Mouse (Mus musculus): Measurements from ENCODE around the gene Npcd.

Npcd gene

DNA sequence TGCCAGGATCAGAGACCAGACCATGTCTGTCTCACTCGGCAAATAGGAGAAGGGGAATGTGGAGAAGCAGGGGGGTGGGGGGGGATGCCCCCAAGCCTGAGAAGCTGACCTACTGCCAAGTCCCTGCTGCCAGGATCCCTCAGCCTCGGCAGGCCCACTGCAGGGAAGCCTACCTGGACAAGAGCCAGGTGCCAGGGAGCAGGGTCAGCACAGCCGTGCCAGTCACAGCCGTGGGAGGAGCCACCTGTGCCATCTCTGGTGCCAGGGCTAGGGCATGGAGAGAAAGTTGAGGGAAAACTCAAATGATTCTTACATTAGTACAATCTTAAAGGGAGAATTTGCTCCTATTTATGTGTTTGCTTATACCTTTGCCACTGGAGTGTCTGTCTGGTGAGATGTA, 31.7 kb downstream of the Npcd start:
- DNase-seq, result no peak

DNA sequence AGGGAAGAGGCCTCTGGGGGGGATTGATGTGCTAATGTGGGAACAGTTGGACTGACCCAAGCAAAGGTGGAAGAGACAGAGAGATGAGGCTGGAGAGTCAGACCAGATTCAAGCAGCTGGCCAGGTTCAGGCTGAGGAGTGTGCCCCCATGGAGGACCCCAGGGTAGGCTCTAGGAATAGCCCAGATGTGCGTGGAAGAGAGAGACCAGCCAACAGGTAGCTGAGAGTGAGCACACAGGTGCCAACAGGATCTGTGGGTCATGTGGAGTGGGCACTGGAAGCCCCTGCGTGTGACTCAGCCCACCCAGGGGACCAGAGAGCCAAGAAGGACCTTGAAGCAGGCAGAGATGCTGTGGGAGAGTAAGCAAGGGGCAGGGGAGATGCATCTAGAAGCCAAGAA, 32.4 kb downstream of the Npcd start:
- no peak for DNase-seq

DNA sequence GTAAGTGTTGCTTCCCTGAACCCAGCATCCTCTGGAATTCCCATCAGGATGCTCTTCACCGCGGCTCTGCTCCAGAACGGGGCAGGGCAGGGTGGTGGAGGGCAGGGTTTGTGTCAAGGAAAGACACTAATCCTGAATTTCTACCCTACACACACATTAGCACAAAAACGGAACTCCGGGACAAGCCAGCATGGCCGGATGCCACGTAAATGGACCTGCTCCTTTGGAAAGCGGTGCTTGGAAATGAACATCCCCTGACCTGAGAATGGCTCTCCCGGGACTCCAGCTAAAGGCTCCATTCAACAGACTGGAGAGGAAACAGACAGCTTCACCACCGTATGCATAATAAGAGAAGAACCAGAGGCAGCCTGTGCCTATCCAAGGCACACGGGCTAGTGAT, 33.3 kb downstream of the Npcd start:
- no peak for DNase-seq

DNA sequence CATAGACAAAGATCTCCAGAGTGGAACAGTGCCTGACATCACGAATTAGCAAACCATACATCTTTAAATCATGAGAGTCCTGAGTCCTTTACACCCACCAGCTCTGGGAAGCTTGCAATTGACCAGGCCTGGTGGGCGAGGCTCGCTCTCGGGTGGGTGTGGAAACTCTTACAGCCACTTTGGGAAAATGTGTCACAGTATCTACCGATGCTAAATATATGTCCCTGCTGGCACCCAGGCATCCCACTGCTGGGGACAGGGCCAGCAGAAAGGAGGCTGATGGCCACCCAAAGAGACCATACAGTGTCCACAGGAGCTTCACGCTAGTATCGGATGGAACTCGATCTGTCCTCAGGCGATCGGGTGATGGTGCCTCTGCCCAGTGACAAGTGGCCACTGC, 35.4 kb downstream of the Npcd start:
- DNase-seq, result no peak

DNA sequence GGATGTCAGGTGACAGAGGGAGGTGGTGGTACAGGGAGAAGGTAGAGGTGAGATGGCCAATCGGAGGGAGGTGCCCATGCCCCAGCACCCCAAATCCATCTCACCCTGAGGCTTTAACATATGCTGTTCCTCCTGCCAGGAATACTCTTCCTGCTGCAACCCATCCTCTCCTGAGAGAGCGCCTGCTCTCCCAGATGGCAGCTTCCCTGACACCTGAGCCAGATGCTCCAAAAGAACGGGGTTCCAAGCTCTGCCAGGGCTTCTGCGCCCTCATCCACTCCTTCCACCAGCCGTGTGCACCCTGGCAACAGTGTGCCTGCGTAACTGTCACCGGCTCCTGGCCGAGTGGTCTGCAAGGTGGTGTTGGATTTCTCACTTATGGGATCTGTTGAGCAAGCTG, 36.4 kb downstream of the Npcd start:
- no peak for DNase-seq

DNA sequence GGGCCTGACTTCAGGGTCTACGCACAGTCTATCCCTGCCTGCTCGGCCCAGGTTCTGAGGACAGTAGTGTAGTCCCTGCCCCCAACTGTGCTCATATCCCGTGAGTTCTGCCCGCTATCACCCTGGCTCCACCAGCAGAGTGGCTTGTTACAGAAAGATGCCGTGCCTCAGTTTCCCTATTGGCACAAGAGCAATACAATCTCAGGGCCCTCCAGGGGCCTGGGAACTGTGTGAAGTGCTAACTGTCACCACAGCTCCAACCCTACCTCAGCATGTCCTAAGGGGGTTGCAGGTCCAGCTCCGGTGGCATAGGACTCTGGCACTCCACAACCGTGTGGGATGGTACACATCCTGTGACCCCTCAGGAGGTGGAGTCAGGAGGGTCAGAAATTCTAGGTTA, 36.9 kb downstream of the Npcd start:
- no peak for DNase-seq

DNA sequence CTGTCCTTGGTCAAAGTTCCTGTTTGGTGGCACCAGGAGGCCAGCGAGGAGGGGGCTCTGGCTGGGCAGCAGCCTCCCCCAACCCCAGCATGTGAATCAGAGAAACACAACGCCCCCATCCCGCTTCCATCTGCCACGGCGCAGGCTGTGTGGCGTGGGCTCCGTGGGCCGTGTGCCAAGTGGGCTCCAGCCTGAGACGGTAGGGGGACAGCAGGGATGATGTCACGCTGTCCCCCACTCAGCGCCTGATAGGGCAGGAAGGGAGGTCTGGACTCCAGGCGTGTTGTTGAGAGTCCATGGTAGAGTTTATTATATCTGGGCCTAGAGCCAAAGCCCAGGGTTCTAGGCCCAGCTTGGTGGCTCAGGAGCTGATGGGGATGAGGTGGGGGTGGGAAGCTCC, 37.8 kb downstream of the Npcd start:
- DNase-seq, result no peak

DNA sequence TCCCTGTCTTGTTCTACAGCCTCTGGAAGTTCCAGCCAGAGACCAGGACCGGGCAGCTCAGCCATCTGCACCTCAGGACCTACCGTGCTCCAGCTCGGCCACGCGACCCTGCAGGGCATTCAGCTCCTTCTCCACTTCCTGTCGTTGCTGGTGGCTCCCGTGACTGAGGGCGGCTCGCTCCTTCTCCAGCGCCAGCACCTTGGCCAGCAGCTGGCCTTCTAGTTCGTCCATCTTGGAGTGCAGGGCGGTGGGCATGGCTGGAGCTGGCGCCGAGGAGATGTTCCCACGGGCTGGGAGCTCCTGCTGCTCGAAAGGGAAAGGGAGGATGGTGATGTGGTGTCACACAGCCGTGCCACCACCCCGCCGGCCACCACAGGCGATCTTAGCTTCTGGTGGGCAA, 39.9 kb downstream of the Npcd start:
- no peak for DNase-seq

DNA sequence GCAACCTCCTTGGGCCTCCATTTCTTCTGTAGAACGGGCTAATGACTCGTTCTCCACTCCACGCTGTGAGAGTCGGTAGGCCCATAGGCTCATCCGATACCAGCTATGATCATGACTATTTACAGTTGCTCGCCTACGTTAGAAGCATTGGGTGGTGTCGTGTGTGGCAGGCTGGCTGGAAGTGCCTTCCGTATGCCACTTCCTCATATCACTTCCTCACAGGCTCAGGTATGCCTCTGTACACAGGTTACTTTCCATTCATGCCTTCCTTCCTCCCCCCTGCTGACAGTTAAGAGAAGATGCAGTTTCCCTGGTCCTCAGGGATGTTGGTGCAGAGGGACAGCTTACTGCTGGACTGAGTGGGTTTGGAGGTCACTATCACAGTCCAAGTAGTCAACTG, 41.0 kb downstream of the Npcd start:
- no peak for DNase-seq

DNA sequence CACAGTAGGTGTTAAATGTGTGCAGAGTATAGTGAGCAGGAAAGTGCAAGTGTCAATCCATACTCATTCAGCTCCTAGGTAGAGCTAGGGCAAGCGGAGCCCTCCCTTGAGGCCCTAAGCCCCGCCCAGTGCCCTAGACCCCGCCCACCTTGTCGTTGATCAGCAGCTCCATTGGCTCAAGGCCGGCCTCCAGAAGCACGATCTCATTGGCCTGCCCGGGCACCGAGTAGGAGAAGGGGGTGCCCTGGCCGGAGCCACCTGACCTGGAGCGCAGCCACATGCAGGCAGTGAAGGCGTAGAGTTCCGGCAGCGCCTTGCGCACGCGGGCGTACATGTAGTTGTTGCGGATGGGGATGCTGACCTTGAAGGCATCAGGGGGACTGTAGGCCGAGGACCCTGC, 41.6 kb downstream of the Npcd start:
- DNase-seq, result no peak

DNA sequence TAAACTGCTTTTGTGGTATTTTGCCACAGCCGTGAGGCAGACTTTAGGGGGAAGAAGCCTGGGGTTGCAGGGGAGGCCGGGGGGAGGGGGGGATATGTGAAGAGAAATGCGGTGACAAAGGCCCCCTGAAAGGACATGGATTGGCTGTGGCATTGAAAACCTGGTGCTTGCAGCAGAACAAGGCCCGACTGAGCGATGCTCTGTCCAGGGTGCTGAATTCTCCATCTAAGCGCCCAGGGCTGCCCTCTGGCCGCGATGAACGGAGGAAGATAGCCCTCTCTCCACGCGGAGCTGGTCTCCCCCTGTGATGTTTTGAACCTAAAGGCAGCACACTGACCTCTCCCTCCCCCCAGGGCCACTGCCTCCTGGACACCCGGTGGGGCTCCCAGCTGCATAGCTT, 42.5 kb downstream of the Npcd start:
- peak; percentile 52 for DNase-seq

DNA sequence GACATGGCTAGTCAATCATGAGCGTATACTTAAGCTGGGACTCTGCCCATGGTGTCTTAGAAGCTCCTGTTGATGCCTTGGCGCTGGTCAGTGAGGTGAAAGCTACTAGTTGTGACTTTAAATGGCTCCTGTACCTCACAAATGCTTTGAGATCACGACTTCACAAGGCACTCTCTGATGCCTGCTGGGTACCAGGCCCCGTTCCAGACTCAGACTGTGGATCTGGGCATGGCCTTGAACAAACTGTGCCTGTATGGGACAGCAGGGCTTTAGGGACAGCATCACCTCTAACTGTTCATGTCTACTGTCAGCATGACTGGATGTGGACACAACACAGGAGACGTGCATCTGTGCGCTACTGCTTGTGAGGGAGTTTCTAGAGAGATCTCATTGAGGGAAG, 43.1 kb downstream of the Npcd start:
- DNase-seq, result no peak

DNA sequence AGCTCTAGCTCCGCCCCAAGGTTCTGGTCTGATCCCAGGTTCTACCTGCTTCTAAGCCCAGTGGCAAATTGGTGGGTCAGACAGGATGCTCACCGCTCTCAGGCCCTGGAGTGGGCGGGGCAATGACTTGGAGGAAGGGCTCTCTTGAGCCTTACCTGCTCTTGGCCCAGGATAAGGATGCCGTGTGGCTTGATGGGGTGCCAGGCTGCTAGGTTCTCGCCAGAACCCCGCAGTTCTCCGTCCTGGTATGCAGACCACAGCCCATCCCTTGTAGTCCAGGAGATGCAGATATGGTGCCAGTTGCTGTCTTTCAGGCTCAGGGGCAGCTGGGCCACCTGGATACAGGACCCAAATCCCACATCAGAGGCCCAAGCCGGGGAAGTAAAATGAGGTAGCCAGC, 43.9 kb downstream of the Npcd start:
- no peak for DNase-seq

DNA sequence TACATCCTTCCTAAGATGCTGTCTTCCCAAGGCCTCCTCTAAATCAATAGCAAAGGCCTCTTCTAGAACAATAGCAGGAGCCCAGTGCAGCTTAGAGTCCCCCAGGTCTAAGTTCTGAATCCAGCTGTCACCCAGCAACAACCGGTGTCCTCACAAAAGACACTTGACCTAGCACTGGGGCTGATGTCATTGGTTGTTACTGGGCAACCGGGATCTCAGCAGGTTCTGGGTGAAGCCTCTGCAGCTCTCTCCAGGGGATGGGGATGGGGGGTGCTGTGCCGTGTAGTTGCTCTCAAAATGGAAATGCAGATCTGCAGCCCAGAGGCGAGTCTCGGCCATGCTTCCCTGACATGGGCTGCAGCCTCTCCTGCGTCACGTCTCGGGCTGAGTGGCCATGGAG, 46.2 kb downstream of the Npcd start:
- DNase-seq, result no peak

DNA sequence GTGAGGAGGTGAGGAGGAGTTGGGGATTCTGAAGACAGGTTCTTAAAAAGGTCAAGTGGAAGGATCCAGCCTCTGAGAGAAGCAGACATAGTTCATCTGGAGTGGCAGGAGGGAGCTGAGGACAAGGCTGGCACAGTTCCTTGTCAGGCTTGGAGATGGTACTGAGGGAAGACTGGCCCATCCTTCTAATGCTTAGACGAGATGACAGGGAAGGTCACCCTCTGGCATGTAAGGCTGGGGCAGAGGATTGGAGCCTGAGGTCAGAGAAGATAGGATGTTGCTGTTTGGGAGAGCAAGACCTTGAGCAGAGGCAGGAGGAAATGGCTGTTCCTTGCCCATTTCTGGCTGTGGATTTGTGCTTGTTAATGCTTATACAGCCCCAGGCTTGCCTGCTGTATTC, 49.0 kb downstream of the Npcd start:
- no peak for DNase-seq

DNA sequence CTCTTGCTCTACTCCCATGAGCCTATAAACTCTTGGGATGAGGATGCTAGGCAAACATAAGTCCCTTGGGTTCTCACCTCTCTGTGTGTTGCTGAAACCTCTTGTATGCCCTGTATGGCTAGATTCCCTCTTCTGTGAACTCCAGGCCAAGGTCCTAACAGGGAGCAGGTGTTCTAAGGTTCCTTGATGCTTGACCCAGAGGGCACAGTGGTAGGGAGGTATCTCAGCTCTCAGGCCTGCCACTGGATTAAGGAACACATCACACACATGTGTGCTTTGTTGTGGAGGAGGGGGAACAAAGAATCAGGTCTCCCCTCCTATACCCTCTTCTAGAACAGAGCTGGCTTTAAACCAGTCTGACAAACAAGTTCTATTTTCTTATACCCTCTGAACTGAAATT, 56.3 kb downstream of the Npcd start, which contains the start of gene Dnal4:
Gene Dnal4 (minus strand): TSS at position 101 of the 400 bp plus-strand sequence.
- DNase-seq, result no peak

DNA sequence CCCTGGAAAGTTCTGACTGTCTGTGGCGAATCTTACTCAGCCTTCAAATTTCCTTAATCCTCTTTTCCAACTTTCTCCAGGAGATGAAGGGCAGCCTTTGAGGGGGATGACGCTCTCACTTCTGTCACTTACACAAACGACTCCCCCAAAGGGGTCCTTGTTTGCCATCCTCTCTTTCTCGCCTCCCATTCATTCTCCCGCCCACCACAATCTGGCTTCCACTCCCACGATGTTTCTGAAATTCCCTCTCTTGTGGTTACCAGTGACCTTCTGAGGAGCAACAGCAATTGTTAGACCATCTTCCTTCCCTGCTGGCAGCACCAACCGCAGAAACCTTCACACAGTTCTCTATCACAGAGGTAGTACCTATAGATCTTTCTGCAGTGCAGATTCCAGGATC, 58.4 kb downstream of the Npcd start:
- DNase-seq, result no peak

DNA sequence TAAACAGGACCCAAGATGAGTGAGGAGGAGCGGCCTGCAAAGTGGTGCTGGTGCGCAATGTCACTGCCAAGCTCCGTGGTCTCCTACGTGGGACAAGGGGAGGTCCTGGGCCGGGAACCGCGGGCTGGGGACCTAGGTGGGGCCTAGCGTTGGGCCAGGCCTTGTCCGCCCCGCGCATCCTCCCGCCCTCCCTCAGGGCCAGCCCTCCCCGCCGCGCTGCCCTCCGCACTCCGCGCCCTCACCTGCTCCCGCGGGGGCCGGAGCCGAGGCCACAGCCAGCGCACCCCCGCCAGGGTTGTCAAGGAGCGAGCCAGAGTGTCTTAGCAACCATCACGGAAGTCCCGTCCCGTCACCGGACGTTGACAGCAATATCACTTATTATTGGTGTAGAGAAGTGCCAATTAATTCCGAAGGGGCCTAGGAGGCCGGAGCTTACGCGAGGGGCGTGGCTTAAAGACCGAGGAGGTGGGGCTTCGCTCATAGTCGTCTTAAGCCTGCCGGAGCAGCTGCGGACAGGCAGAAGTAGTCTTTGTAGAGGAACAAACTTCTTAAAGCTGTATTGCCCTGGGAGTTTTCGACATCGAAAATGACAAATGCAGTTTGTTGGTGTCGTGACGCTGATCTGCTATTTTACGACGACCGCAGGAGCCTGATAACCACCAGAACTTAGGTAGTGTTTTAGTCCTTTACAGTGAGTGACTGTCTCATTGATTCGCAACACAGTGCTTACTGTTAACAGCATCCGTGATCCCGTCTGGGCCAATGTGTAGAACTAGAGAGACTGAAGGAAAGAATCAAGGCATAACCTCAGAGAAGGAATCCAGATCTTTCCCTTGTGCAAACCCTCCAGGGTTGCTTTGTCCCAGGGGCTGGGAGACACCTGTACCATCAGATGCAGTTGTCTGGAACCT, 59.7 kb downstream of the Npcd start:
- DNase-seq, result peak; percentile 97

DNA sequence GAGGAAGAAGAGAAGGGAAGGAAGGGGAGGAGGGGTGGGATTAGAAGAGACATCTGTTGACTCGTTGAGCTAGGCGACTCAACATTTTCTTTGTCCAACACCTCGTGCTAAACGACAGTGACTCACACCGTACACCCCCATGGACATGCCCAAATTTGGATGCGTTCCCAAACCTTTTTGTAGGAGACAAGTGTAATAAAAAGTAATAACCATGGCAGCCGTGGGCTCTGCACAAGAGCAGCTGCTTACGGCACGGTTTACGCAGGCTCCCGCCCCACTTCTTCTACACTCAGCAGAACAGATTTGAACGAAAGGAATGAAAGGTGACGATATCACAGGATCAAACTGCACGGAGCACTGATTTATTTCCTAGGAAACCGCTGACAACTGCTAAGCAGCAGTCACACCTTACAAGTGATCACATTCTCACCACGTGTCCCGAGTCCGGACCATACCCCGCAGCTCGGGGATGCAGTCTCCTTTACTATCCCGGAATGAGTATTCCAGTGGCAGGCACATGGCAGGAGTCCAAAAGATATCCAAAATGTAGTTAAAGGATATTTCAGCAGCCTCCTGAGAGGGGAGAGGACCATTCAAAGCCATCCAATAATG, 63.3 kb downstream of the Npcd start:
- no peak for DNase-seq

DNA sequence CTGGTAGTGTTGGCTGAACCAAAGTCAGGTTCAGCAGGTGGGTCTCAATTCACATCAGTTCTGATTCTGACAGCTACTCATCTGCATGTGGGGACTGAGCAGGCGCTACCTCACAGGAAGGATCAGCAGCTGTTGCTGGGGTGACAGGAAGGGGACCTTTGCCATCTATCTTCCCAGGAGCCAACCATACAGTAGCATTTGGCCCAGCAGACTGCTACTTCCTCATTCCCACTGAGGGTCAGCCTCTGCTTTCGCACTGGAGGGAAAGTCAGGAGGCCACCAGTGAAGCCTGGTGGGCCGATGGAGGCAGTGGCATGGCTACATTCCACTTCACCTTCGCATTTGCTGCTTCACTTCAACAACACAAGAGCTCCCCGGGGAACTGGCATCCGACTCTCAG, 65.7 kb downstream of the Npcd start:
- no peak for DNase-seq

DNA sequence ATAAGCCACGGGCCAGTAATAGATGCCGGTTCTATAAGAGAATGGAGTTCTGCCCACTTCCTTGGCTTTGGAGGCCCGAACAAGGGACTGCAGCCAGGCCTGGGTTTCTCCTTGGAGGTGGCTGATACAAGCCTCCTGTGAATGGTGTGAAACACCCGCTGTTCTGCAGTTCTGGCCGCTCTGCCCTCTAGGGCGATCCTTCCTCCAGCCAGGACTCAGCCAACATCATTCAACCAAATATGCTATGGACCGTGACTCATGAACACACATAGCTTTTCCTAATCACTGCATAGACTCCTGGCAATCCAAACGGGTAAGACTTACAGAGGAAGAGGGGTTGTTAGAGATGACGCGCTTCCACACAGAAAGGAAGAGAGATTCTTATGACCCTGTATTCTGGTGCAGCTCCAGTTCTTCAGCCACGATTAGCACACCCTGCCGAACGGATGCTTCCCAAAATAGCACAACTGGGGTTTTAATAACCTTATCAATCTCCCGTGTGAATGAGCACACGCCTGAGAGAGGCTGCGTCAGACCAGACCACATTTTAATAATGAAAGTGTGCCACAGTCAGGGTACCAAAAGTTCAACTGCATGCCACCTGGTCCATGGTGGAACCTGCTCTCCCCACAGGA, 66.6 kb downstream of the Npcd start:
- no peak for DNase-seq

DNA sequence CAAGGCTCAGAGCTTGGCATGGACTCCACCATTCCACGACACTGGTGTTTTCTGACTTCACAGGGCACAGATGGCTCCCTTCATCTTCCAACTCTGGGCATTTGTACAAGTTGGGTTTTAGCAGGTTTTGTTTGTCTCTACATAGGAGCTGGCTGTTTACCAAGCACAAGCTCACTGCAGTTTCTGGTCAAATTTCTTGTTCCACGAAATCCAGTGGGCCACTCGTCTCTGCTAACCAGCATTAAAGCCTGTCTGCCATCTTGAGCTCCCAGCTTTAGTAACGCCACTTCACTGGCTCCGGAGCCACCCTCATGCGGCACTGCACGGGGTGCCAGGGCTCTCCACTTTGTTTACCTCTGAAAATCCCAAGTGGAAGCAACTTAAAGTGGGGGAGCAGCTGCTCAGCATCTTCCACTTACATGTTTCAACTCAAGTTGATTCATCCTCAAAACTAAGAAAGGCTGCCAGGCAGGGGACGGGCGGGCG, 67.4 kb downstream of the Npcd start:
- no peak for DNase-seq

DNA sequence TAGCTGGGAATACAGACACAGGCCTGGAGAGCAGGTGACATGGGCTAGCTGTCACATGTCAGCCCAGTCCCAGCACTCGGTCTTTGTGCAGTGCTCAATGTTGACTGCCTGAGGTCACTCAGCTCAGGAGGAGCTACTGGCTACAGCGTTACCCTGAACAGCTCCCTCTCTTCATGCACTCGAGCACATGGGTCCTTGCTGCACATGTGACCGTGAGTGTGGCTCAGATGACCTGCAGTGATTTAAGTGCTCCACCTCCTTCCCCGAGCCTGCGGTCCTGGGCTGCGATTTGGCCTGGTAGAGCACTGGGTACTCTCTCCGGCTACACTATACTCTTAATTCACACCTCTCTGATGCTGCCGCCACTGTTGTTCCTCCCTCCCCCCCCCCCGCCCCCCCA, 67.9 kb downstream of the Npcd start:
- no peak for DNase-seq

DNA sequence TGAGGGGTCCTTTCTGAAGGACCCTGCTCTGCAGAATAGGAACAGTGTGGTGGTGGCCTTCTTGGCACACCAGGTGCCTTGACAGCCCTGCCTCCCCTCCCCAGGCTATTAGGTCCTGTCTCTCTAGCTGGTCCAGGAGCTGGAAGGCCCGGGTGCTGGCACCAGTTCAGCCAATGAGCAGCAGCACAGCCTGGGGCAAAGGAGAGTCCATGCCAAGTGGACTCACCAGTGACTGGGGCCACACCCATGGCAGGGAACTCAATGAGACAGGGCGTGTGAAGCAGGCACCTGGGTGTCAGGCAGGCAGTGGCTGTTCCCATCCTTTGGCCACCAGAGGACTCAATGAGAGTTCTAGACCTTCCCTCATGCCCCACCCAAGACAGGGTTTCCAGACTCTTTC, 68.7 kb downstream of the Npcd start:
- DNase-seq, result no peak

All from thymus, postnatal 25 days (tissue).